Mouse (Mus musculus) layer of hippocampus, postnatal 10 days (tissue): ENCODE results near the gene Fitm2. TPM values are rescaled to one million over a fixed set of nuclear protein-coding genes. Genes with fewer than 3 reads are reported as not detected.
"Not testable (repeated sequence)": the region's sequence is repeated elsewhere in the genome, so short reads cannot be mapped to it uniquely, and the experiment has no call there.

ENCODE experiments used
- DNase-seq, 2 experiments: peaks; one replicate each; pipeline ENCODE4 v3.0.0; 2021; ENCODE audit warnings: low spot score in 2 of 2
- total RNA-seq, 2 experiments: library from RNA; stranded (reverse); gene quantifications; 2 replicates each; pipeline ENCODE4 v1.2.3; 2021

Gene Fitm2
- total RNA-seq, 2 experiments from 2014 or later = 17.9 to 18.8 TPM

- no peak for DNase-seq
Observed at GRCm38 (mm10) chr2:163463998-163464397, 8.4 kb downstream of the Fitm2 start.

- no peak for DNase-seq
Observed at GRCm38 (mm10) chr2:163463251-163463769, 9.1 kb downstream of the Fitm2 start.

- no peak for DNase-seq
Observed at GRCm38 (mm10) chr2:163462801-163463200, 9.6 kb downstream of the Fitm2 start.

- DNase-seq = no peak
Observed at GRCm38 (mm10) chr2:163462386-163462785, 10.0 kb downstream of the Fitm2 start.

- not testable (repeated sequence) for DNase-seq
Observed at GRCm38 (mm10) chr2:163461307-163461706, 11.1 kb downstream of the Fitm2 start.

GRCm38 (mm10) chr2:163460622-163461021 is 11.8 kb downstream of the Fitm2 start:
- no peak for DNase-seq

- no peak for DNase-seq
Observed at GRCm38 (mm10) chr2:163459380-163459779, 13.0 kb downstream of the Fitm2 start.

- no peak for DNase-seq
Observed at GRCm38 (mm10) chr2:163458539-163459265, 13.7 kb downstream of the Fitm2 start.

- no peak for DNase-seq
Observed at GRCm38 (mm10) chr2:163453378-163453777, 19.1 kb downstream of the Fitm2 start.

- no peak for DNase-seq
Observed at GRCm38 (mm10) chr2:163452738-163453137, 19.7 kb downstream of the Fitm2 start.

- peak in 1 of 2 experiments; percentile 49 for DNase-seq
Observed at GRCm38 (mm10) chr2:163450668-163451295, 21.6 kb downstream of the Fitm2 start.

- DNase-seq = no peak
Observed at GRCm38 (mm10) chr2:163449276-163449675, 23.2 kb downstream of the Fitm2 start.

GRCm38 (mm10) chr2:163447375-163447774 is 25.1 kb downstream of the Fitm2 start:
- DNase-seq = no peak

GRCm38 (mm10) chr2:163444017-163444416 is 28.4 kb downstream of the Fitm2 start:
- DNase-seq = no peak

- DNase-seq = no peak
Observed at GRCm38 (mm10) chr2:163443543-163443942, 28.9 kb downstream of the Fitm2 start.

- DNase-seq = no peak
Observed at GRCm38 (mm10) chr2:163439488-163439887, 32.9 kb downstream of the Fitm2 start.

GRCm38 (mm10) chr2:163438619-163439451 is 33.6 kb downstream of the Fitm2 start:
- peak; percentile 41 to 43 for DNase-seq

- DNase-seq = peak; percentile 71 to 78
Observed at GRCm38 (mm10) chr2:163438246-163438618, 34.2 kb downstream of the Fitm2 start, which contains the start of gene Gdap1l1. Gdap1l1 (plus strand) TSS chr2:163438476.

GRCm38 (mm10) chr2:163437800-163438199 is 34.6 kb downstream of the Fitm2 start:
- no peak for DNase-seq

GRCm38 (mm10) chr2:163433971-163434370 is 38.5 kb downstream of the Fitm2 start:
- DNase-seq = no peak

- no peak for DNase-seq
Observed at GRCm38 (mm10) chr2:163431289-163431688, 41.1 kb downstream of the Fitm2 start.
